Mouse (Mus musculus) midbrain, embryonic 14.5 days (tissue): Measurements from ENCODE around the gene Antxr1. TPM values are rescaled to one million over a fixed set of nuclear protein-coding genes. Genes with fewer than 3 reads are reported as not detected.

Source experiments
- ATAC-seq: fragments of 200-750 bp; cut with Nextera tagmentation; 2 replicates; pipeline ENCODE4 v1.8.0; 2017; ENCODE audit warnings: moderate number of reproducible peaks, moderate library complexity; ENCODE audit not compliant: low FRiP score, low TSS enrichment
- DNase-seq: peaks from one replicate; pipeline ENCODE4 v3.0.0-alpha.2; 2015
- H3K27ac ChIP-seq: fragments of 300-500 bp; sonication (generic); replicated peaks from 2 replicates; pipeline ENCODE4 v1.5.1; 2014; ENCODE audit warnings: mild to moderate bottlenecking, low read depth, low read length, moderate library complexity
- H3K27me3 ChIP-seq: fragments of 300-500 bp; sonication (generic); 2 replicates; pipeline ENCODE4 v1.6.1; 2014; ENCODE audit warnings: low read length, control low read depth, mixed read lengths; ENCODE audit not compliant: control insufficient read depth, insufficient read depth
- H3K36me3 ChIP-seq: fragments of 300-500 bp; sonication (generic); 2 replicates; pipeline ENCODE4 v1.6.1; 2014; ENCODE audit warnings: low read length, control low read depth; ENCODE audit not compliant: control insufficient read depth, insufficient read depth
- H3K4me1 ChIP-seq: fragments of 300-500 bp; sonication (generic); 2 replicates; pipeline ENCODE4 v1.6.1; 2014; ENCODE audit warnings: mild to moderate bottlenecking, antibody characterized with exemption, low read length, control low read depth; ENCODE audit not compliant: control insufficient read depth, insufficient read depth
- H3K4me2 ChIP-seq: fragments of 300-500 bp; sonication (generic); 2 replicates; pipeline ENCODE4 v1.6.1; 2014; ENCODE audit warnings: mild to moderate bottlenecking, low read length, moderate library complexity
- H3K4me3 ChIP-seq: fragments of 300-500 bp; sonication (generic); replicated peaks from 2 replicates; pipeline ENCODE4 v1.5.1; 2014; ENCODE audit warnings: low read depth, low read length
- H3K9ac ChIP-seq: fragments of 300-500 bp; sonication (generic); replicated peaks from 2 replicates; pipeline ENCODE4 v1.6.1; 2014; ENCODE audit warnings: mild to moderate bottlenecking, low read length, moderate library complexity
- H3K9me3 ChIP-seq: fragments of 300-500 bp; sonication (generic); 2 replicates; pipeline ENCODE4 v1.6.1; 2016; ENCODE audit warnings: low read length, control low read depth, mixed read lengths; ENCODE audit not compliant: control insufficient read depth
- WGBS: fragments of 180-500 bp; shearing (Covaris S2); extraction: QIAGEN DNeasy Blood & Tissue Kit; methylation state at CpG from one replicate; pipeline ENCODE4 v1.1.7; 2014; 5-methylcytosine and 5-hydroxymethylcytosine counted together
- polyA plus RNA-seq: library from polyadenylated mRNA; unstranded; fragments of >200 nt; fragmentation: Nextera tagmentation; extraction: Ambion mirVana; gene quantifications from 2 replicates; pipeline ENCODE4 v1.2.1, GENCODE M21; 2014

Gene Antxr1
- polyA plus RNA-seq, 1 experiment from 2014 or later = 3.6 TPM

GRCm38 (mm10) chr6:87334361-87335090, 1.1 kb downstream of the Antxr1 start:
- DNase-seq (peak; percentile 73), ATAC-seq (no peak)
- H3K4me2 ChIP-seq = peak overlapping the region; percentile 86
- H3K9ac ChIP-seq = peak overlapping the region; percentile 62
- no peaks in the 10 kb centered on the region for H3K36me3 ChIP-seq
- H3K4me1 ChIP-seq = peaks cover 16% of the 10 kb centered on the region
- H3K27ac ChIP-seq = 0 out of 2 replicates have a peak overlapping the region, but pooled peaks have one; percentile 1
- H3K4me3 ChIP-seq = peak overlapping the region; percentile 62
- H3K9me3 ChIP-seq = no peaks in the 10 kb centered on the region
- H3K27me3 ChIP-seq = 0 out of 2 replicates have a peak, but pooled peaks cover 7% of the 10 kb centered on the region
- 6% methylated on average over 11 of the region's 11 CpGs for WGBS

GRCm38 (mm10) chr6:87332380-87332779, 3.2 kb downstream of the Antxr1 start:
- Histone ChIP-seq H3K9me3 (no peaks in the 10 kb centered on the region), H3K4me1 (peaks cover 16% of the 10 kb centered on the region), H3K27ac (no peak overlapping the region), H3K9ac (no peak overlapping the region), H3K36me3 (no peaks in the 10 kb centered on the region), H3K4me2 (no peak overlapping the region), H3K4me3 (no peak overlapping the region), H3K27me3 (0 out of 2 replicates have a peak, but pooled peaks cover 7% of the 10 kb centered on the region)
- WGBS = 81% methylated on average over 2 of the region's 2 CpGs
- DNase-seq (no peak), ATAC-seq (no peak)

GRCm38 (mm10) chr6:87328265-87329173, 7.1 kb downstream of the Antxr1 start:
- Histone ChIP-seq H3K36me3 (no peaks in the 10 kb centered on the region), H3K27ac (no peak overlapping the region), H3K4me1 (peaks cover 2% of the 10 kb centered on the region; the same call in 1 of the 2 replicates), H3K9ac (no peak overlapping the region), H3K27me3 (no peaks in the 10 kb centered on the region), H3K4me2 (no peak overlapping the region), H3K9me3 (no peaks in the 10 kb centered on the region), H3K4me3 (no peak overlapping the region)
- DNase-seq = peak; percentile 49
- WGBS = 84% methylated on average over 22 of the region's 22 CpGs
- ATAC-seq = no peak

- Histone ChIP-seq H3K27ac (no peak overlapping the region), H3K4me2 (no peak overlapping the region), H3K27me3 (no peaks in the 10 kb centered on the region), H3K9ac (no peak overlapping the region), H3K36me3 (no peaks in the 10 kb centered on the region), H3K4me1 (no peaks in the 10 kb centered on the region), H3K4me3 (no peak overlapping the region), H3K9me3 (no peaks in the 10 kb centered on the region)
- 93% methylated on average over 2 of the region's 2 CpGs for WGBS
- DNase-seq (no peak), ATAC-seq (no peak)
These were observed 8.7 kb downstream of the Antxr1 start for GRCm38 (mm10) chr6:87326932-87327331.

- H3K4me2 ChIP-seq = no peak overlapping the region
- no peaks in the 10 kb centered on the region for H3K9me3 ChIP-seq
- no peaks in the 10 kb centered on the region for H3K4me1 ChIP-seq
- no peak overlapping the region for H3K27ac ChIP-seq
- WGBS = 89% methylated on average over 2 of the region's 2 CpGs
- H3K27me3 ChIP-seq = no peaks in the 10 kb centered on the region
- ATAC-seq (no peak), DNase-seq (no peak)
- H3K4me3 ChIP-seq = no peak overlapping the region
- no peaks in the 10 kb centered on the region for H3K36me3 ChIP-seq
- no peak overlapping the region for H3K9ac ChIP-seq
These were observed 12.2 kb downstream of the Antxr1 start for GRCm38 (mm10) chr6:87323381-87323780.

DNA sequence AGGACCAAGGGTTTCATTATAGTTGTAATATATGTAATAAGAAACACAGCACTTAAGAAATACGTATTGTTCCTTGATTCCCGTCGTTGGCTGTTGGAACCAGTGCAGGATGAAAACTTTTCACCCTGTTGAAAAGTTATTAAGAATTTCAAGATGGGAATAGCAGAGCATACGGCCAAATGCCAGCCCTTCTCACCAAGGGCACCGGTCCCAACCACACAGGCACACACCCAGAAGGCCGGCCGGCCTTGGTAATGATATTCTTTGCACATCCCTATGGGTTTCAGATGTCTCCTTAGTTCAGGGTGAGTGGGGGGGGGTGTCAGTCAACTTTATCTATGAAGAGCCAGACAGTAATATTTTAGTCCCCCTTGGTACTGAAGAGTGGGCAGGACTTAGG, 17.0 kb downstream of the Antxr1 start:
- no peak overlapping the region for H3K9ac ChIP-seq
- H3K4me3 ChIP-seq = no peak overlapping the region
- H3K4me2 ChIP-seq = no peak overlapping the region
- no peaks in the 10 kb centered on the region for H3K9me3 ChIP-seq
- ATAC-seq = no peak
- H3K27me3 ChIP-seq = no peaks in the 10 kb centered on the region
- no peak overlapping the region for H3K27ac ChIP-seq
- WGBS = 94% methylated on average over 7 of the region's 7 CpGs
- DNase-seq = no peak
- no peaks in the 10 kb centered on the region; the same call in 1 of the 2 replicates for H3K4me1 ChIP-seq
- H3K36me3 ChIP-seq = no peaks in the 10 kb centered on the region

- no peaks in the 10 kb centered on the region for H3K36me3 ChIP-seq
- DNase-seq (no peak), ATAC-seq (no peak)
- WGBS = 92% methylated on average over 8 of the region's 8 CpGs
- no peak overlapping the region for H3K4me3 ChIP-seq
- H3K4me2 ChIP-seq = no peak overlapping the region
- H3K9ac ChIP-seq = no peak overlapping the region
- H3K4me1 ChIP-seq = no peaks in the 10 kb centered on the region; the same call in 1 of the 2 replicates
- no peak overlapping the region for H3K27ac ChIP-seq
- H3K9me3 ChIP-seq = no peaks in the 10 kb centered on the region
- H3K27me3 ChIP-seq = no peaks in the 10 kb centered on the region
These were observed 18.7 kb downstream of the Antxr1 start for GRCm38 (mm10) chr6:87316966-87317365.

DNA sequence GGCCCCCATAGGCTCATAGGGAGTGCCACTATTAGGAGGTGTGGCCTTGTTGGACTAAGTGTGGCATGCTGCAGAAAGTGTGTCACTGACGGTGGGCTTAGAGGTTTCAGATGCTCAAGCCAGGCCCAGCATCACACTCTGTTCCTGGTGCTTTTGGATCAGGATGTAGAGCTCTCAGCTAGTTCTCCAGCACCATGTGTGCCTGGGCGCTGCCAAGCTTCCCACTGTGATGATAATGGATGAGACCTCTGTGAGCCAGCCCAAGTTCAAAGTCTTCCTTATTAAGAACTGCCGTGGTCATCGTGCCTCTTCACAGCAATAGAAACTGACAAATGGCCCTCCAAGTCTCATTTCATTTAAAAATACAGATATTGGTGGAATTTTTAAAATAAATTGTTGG, 22.9 kb downstream of the Antxr1 start:
- Histone ChIP-seq H3K4me2 (no peak overlapping the region), H3K36me3 (no peaks in the 10 kb centered on the region)
- WGBS = 88% methylated on average over 4 of the region's 4 CpGs

More for the DNA sequence above, 22.9 kb downstream of the Antxr1 start:
- Histone ChIP-seq H3K4me3 (no peak overlapping the region), H3K9me3 (no peaks in the 10 kb centered on the region), H3K27ac (no peak overlapping the region), H3K27me3 (no peaks in the 10 kb centered on the region), H3K9ac (no peak overlapping the region), H3K4me1 (no peaks in the 10 kb centered on the region; the same call in 1 of the 2 replicates)
- ATAC-seq (no peak), DNase-seq (no peak)
